Mouse (Mus musculus): ENCODE results near the gene Gas2.

The Gas2 gene

DNA sequence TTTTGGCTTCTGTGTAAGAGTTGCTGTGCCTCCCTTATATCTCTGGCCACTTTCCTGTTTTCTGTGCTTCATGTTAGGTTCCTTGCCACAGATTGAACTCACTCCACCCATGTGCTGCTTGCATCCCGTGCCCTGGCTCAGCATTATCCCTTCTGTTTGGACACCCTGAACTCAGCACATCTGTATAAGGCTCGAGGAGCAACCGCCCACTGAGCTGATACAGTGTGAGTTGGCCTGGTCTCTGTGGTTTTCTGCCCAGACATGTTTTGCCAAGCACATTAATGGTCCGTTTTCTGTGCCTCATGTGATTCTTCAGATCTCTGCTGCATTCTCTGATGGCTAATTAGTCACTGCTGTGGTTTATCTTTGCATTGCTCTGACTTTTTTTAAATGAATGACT lies 105.8 kb downstream of the Gas2 start:
- DNase-seq (ENCODE audit: low spot score), result no peak

- DNase-seq (ENCODE audit: low spot score), result no peak
Observed at GRCm38 (mm10) chr7:51969379-51969778, 107.6 kb downstream of the Gas2 start.

- peak; percentile 30 for DNase-seq (ENCODE audit: low spot score)
Observed at GRCm38 (mm10) chr7:51972252-51972855, 110.5 kb downstream of the Gas2 start.

GRCm38 (mm10) chr7:51973091-51973490 lies 111.3 kb downstream of the Gas2 start:
- DNase-seq (ENCODE audit: low spot score), result no peak

- DNase-seq (ENCODE audit: low spot score), result no peak
Observed at GRCm38 (mm10) chr7:51973526-51973925, 111.7 kb downstream of the Gas2 start.

- no peak for DNase-seq (ENCODE audit: low spot score)
Observed at GRCm38 (mm10) chr7:51975181-51975580, 113.4 kb downstream of the Gas2 start.

- no peak for DNase-seq (ENCODE audit: low spot score)
Observed at GRCm38 (mm10) chr7:51979271-51979670, 117.5 kb downstream of the Gas2 start.

DNA sequence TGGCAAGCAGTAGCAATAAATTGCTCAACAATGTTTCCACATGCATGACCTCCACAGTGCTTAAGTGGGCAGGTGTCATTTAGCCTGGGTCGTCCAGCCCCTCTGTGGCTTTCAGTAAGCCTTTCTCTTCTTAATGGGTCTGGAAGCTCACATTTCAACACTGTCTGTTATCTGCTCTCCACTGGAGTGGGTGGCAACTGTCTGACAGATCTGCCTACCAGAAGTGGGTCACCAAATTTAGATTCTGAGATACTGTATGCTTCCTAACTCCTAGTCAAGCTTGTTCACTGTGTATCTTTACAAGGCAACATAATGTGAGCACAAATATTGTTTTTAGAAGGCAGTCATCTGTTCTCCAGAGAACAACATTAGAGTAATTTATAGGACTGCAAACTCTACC lies 120.5 kb downstream of the Gas2 start:
- DNase-seq (ENCODE audit: low spot score), result no peak

- DNase-seq (ENCODE audit: low spot score), result no peak
Observed at GRCm38 (mm10) chr7:51985763-51986162, 123.9 kb downstream of the Gas2 start.

DNA sequence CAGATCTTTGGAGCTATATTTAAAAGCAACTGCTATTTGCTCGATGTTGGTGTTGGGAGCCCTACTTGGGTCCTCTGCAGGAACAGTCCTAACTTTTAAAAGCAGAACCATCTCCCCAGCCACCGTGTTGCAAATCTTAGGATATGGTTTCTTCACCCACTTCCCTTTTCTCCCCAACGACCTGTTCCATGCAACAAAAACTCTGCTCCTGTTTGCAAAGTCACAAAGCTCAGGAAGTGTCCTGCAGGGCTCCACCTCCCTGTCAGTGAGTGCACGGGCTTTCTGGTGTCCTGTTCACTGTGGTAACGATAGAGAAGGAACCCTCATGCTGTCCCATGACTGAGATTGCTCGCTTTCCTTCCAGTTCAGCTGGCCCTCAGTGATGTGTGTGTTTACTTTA lies 125.1 kb downstream of the Gas2 start:
- no peak for DNase-seq (ENCODE audit: low spot score)

- no peak for DNase-seq (ENCODE audit: low spot score)
Observed at GRCm38 (mm10) chr7:51991020-51991419, 129.2 kb downstream of the Gas2 start.

GRCm38 (mm10) chr7:52005511-52006295 lies 143.9 kb downstream of the Gas2 start, which contains the start of gene Svip:
Gene Svip (minus strand): TSS chr7:52006018.
- peak; percentile 87 for DNase-seq (ENCODE audit: low spot score)

DNA sequence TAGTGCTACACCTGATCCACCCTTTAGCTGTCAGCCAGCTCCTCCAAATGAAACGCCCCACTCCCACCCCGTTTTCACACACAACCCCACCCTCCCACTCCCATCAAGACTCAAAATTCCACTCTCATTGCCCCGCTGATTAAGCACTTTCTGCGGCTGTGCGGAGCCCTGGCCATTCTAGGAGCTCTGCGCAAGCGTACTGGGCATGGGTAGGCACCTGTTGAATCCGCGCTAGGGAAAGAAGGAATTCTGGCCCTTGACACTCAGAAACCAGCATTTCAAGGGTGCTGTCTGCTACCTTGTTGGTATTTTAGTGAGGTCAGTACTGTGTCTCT lies 144.4 kb downstream of the Gas2 start:
- no peak for DNase-seq (ENCODE audit: low spot score)

DNA sequence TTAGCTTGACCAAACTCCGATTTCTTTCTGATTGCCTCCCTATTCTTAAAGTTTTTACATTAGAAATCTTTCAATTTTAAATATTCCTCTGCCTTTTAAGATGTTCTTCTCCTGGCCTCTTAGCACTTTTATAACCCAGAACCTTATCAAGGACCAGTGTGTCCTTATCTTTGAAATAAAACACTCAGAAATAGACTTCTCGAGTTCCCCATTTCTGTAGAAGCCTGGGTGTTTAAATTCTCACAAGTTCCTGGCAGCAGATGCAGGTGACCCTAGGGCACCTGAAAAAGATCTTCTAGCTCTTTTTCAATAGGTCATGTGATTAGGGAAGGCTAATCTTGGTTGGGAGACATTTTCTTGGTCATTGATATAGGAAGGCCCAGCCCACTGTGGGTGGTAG lies 145.3 kb downstream of the Gas2 start:
- no peak for DNase-seq (ENCODE audit: low spot score)

- DNase-seq (ENCODE audit: low spot score), result no peak
Observed at GRCm38 (mm10) chr7:52013457-52013856, 151.6 kb downstream of the Gas2 start.

- no peak for DNase-seq (ENCODE audit: low spot score)
Observed at GRCm38 (mm10) chr7:52015180-52015579, 153.4 kb downstream of the Gas2 start.

- no peak for DNase-seq (ENCODE audit: low spot score)
Observed at GRCm38 (mm10) chr7:52015628-52016027, 153.8 kb downstream of the Gas2 start, which contains the start of gene 1700015G11Rik. Gene 1700015G11Rik (minus strand): TSS chr7:52015728.

DNA sequence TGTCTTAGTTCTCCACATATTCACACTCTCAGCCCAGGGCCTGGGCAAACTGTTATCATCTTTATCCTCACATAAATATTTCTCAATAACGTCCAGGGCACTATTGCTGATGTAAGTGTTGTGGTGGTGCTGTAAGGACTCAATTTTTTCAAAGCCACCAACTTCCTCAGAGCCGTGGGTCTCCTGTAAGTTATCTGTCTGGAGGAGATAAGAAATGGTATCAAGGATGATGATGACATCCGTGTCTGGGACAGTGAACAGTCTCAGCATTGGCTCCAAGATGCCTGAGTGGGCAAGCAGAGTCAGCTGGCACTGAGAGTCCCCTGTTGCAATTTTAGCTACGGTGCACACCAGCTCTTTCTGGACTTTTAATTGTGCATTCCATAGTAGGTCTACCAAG lies 160.2 kb downstream of the Gas2 start:
- DNase-seq (ENCODE audit: low spot score), result no peak

DNA sequence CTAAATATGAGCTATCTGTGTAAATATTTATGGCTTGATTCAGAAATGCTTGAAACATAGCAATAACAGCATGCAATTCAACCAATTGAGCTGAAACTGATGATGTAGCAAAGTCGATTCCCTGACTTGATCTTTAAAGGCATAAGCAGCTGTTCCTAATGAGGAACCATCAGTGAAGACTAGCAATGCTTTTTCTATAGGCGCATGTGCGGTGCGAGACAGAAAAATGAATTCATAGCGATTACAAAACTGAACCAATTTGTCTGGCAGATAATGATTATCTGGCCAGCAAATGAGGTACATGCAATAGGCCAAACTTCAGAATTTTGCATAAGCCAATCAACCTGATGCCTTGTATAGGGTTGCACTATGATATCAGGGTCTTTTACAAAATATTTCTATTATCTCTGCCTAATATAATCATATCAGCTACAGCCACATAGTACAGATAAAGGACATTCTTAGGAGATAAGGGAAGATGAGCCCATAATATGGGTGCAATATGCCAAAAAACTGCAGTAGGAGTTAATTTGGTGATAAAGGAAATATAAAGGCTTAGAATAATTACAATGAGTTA lies 162.3 kb downstream of the Gas2 start:
- DNase-seq (ENCODE audit: low spot score), result no peak

DNA sequence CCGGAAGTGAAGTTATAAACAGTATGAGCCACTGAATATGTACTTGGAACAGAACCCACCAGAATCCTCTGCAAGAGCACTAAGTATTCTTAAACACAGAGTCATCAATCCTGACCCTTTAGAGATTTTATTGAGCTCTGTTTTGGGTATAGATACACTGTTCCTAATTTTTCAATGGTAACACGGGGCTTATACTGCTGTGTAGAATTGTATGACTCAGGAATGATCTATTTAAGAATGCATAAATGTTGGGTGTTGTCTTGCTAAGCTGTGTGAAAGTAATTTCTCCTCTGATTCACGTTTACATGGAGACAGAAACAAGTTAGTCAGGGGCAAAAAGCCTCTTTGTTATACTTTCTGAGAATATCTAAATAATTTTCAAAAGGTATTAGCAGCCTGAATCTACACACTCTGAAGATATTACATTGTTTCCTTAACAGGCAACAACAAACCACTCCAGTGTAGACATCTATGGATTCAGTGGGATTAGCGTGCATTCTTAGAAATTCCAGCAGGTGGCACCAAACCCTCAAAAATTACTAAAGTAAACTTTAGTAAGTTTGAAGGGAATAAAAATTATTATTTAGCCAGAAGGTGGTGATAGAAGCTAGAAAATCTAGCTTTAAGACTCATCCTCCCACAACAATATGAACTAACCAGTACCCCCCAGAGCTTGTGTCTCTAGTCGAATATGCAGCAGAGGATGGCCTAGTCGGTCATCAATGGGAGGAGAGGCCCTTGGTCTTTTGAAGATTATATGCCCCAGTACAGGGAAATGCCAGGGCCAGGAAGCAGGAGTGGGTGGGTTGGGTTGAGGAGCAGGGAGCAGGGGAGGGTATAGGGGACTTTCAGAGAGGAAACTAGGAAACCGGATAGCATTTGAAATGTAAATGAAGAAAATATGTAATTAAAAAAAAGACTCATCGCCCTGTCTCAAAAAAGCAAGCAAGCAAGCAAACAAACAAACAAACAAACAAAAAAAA lies 176.1 kb downstream of the Gas2 start:
- peak; percentile 29 for DNase-seq (ENCODE audit: low spot score)
